Mouse (Mus musculus): ENCODE measurements around the gene Zfp280d.

GRCm38 (mm10) chr9:72375639-72376038 is 101.0 kb downstream of the Zfp280d start:
- TF ChIP-seq CTCF (IDR thresholded peaks at IDR 0.05; ENCODE audit: insufficient read depth, low read length): no peak
- TF ChIP-seq POLR2A (IDR thresholded peaks at IDR 0.05; ENCODE audit: borderline replicate concordance, extremely low read depth, low read depth, low read length): no peak

All from lung, adult 2 months (tissue).